Mouse (Mus musculus): ENCODE measurements around the gene Olfr979. TPM values are rescaled to one million over a fixed set of nuclear protein-coding genes. Genes with fewer than 3 reads are reported as not detected.
"Not testable (repeated sequence)": the region's sequence is repeated elsewhere in the genome, so short reads cannot be mapped to it uniquely, and the experiment has no call there.

Olfr979 gene
- not detected in 2 replicates for polyA plus RNA-seq (2015; fragmentation: Nextera tagmentation; extraction: Ambion mirVana)

GRCm38 (mm10) chr9:40003365-40003764, at the start of gene Olfr979:
Gene Olfr979 (minus strand): TSS chr9:40003465.
- no peak for ATAC-seq (ENCODE audit: low FRiP score, low read depth)
- H3K27ac ChIP-seq = no peak within 1 kb of the TSS
- no peaks in the 10 kb centered on the region for H3K27me3 ChIP-seq
- H3K4me1 ChIP-seq = no peaks in the 10 kb centered on the region
- no peak within 1 kb of the TSS for H3K9ac ChIP-seq
- no peaks in the 10 kb centered on the region for H3K9me3 ChIP-seq
- H3K4me3 ChIP-seq = no peak within 1 kb of the TSS
- no peaks in the 10 kb centered on the region for H3K36me3 ChIP-seq
- WGBS = 94% methylated on average over 1 of the region's 1 CpGs
- H3K4me2 ChIP-seq (replicated peaks) = no peak within 1 kb of the TSS

- H3K4me3 ChIP-seq = no peak overlapping the region
- no peaks in the 10 kb centered on the region for H3K27me3 ChIP-seq
- no peak overlapping the region for H3K4me2 ChIP-seq (replicated peaks)
- no peak overlapping the region for H3K9ac ChIP-seq
- H3K36me3 ChIP-seq = no peaks in the 10 kb centered on the region
- no peak for ATAC-seq (ENCODE audit: low FRiP score, low read depth)
- no peak overlapping the region for H3K27ac ChIP-seq
- H3K9me3 ChIP-seq = no peaks in the 10 kb centered on the region
- no peaks in the 10 kb centered on the region for H3K4me1 ChIP-seq
- 94% methylated on average over 19 of the region's 19 CpGs for WGBS
These were observed 46.9 kb upstream of the Olfr979 start for GRCm38 (mm10) chr9:40050138-40050537.

DNA sequence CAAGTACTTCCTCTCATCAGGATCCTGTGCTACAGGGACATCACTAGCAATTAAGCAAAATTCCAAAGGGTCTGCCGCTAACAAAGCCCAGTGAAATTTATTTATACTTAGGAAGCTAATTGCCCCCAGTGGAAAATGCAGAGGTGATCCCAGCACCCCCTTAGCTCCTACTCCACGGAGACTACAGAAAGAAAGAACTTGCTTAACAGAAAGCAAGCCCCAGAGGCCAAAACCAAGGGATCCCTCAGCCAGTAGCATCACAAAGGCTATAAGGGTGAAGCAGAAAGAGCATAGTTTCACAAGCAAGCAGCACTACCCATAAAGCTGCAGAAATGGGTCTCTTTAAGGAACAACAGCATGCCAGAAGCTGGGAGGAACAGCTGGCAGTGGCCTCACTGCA, 17.9 kb upstream of the Olfr979 start, which contains the start of gene Olfr981:
TSS of gene Olfr981 (plus strand) at position 301 of the 400 bp plus-strand sequence.
- Histone ChIP-seq H3K27ac (no peak within 1 kb of the TSS), H3K36me3 (no peaks in the 10 kb centered on the region), H3K4me3 (no peak within 1 kb of the TSS), H3K9me3 (no peaks in the 10 kb centered on the region), H3K27me3 (no peaks in the 10 kb centered on the region), H3K4me2 (replicated peaks) (no peak within 1 kb of the TSS), H3K9ac (no peak within 1 kb of the TSS), H3K4me1 (no peaks in the 10 kb centered on the region)
- ATAC-seq (ENCODE audit: low FRiP score, low read depth) = no peak
- WGBS = 68% methylated on average over 2 of the region's 2 CpGs

DNA sequence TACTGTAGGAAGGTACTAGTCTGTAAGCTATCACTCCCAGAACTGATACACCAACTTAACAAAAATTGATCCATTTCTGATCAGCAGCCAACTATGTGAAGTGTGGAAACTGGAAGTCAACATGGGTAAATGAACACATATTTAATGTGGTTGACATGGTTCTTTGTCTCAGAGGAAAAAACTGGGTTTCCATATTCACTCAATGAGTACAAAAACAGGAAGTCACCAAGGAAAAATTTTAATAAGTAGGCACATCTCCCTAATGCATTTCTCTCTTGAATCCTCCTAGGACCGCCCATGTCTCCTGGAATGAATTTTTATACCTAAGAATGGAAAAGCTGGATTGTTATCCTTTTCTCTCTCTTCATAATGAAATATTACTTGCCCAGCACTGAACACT, 6.2 kb upstream of the Olfr979 start, which contains the start of gene Olfr980:
TSS of gene Olfr980 (minus strand) at position 101 of the 400 bp plus-strand sequence.
- no peaks in the 10 kb centered on the region for H3K27me3 ChIP-seq
- no peaks in the 10 kb centered on the region for H3K36me3 ChIP-seq
- H3K4me2 ChIP-seq (replicated peaks) = no peak within 1 kb of the TSS
- H3K9ac ChIP-seq = no peak within 1 kb of the TSS
- H3K9me3 ChIP-seq = no peaks in the 10 kb centered on the region
- no peaks in the 10 kb centered on the region for H3K4me1 ChIP-seq
- ATAC-seq (ENCODE audit: low FRiP score, low read depth) = no peak
- H3K4me3 ChIP-seq = no peak within 1 kb of the TSS
- 76% methylated on average over 1 of the region's 1 CpGs for WGBS
- H3K27ac ChIP-seq = no peak within 1 kb of the TSS

- Histone ChIP-seq H3K4me2 (replicated peaks) (no peak within 1 kb of the TSS), H3K4me1 (no peaks in the 10 kb centered on the region), H3K4me3 (no peak within 1 kb of the TSS), H3K36me3 (no peaks in the 10 kb centered on the region), H3K9me3 (no peaks in the 10 kb centered on the region), H3K27me3 (no peaks in the 10 kb centered on the region), H3K27ac (no peak within 1 kb of the TSS), H3K9ac (no peak within 1 kb of the TSS)
- 76% methylated on average over 2 of the region's 2 CpGs for WGBS
- no peak for ATAC-seq (ENCODE audit: low FRiP score, low read depth)
These were observed 11.5 kb downstream of the Olfr979 start, which contains the start of gene Olfr978 for GRCm38 (mm10) chr9:39991813-39992212. Gene Olfr978 (plus strand): TSS chr9:39992113.

GRCm38 (mm10) chr9:39976581-39977145, 26.6 kb downstream of the Olfr979 start:
- H3K4me3 ChIP-seq; H3K4me2 ChIP-seq (replicated peaks); H3K4me1 ChIP-seq; H3K9me3 ChIP-seq; H3K36me3 ChIP-seq; H3K27ac ChIP-seq; ATAC-seq (ENCODE audit: low FRiP score, low read depth); H3K27me3 ChIP-seq; H3K9ac ChIP-seq: not testable (repeated sequence)
- 87% methylated on average over 1 of the region's 1 CpGs for WGBS

DNA sequence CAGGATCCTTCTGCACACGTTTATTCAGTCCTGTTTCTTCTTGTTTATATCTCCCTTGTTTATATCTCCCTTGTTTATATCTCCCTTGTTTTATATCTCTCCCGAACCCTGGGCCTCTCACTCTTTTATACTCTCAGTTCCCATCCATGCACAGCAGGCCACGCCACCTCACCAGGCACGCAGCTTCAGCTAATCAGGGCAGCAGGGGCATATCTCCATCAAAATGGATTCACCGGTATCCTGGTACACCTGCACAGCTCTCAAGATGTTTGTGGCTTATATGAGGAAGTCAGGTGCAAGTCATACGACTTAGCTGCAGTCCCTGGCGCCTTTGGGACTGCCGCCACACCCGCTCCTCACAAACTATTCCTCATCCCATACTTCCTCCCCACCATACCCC, 42.2 kb downstream of the Olfr979 start, which contains the start of gene Olfr976:
TSS of gene Olfr976 (minus strand) at position 101 of the 400 bp plus-strand sequence.
- H3K9ac ChIP-seq; H3K9me3 ChIP-seq; H3K4me2 ChIP-seq (replicated peaks); H3K4me1 ChIP-seq; H3K27ac ChIP-seq; H3K4me3 ChIP-seq; H3K27me3 ChIP-seq; ATAC-seq (ENCODE audit: low FRiP score, low read depth); H3K36me3 ChIP-seq: not testable (repeated sequence)
- WGBS = 73% methylated on average over 7 of the region's 9 CpGs

DNA sequence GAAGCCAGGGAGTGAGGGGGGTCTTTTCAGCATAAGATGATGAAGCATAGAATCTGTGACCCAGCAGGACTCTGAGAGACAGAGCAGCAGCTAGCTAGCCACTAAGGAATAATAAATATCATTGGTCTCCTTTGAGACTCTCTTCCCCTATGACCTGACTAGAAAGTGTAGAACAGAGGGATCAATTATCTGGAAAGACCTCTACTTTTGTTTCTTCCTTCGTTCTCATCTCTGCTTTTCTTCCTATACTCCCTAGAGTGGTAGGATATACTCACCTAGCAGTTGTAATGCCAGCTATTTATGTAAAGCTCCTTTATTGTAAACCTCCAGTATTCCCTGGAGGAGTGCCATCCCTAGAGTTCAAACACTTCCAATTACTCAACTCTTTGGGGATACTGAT, 51.3 kb downstream of the Olfr979 start, which contains the start of gene Olfr975:
TSS of gene Olfr975 (minus strand) at position 101 of the 400 bp plus-strand sequence.
- no peak within 1 kb of the TSS for H3K4me3 ChIP-seq
- no peaks in the 10 kb centered on the region for H3K4me1 ChIP-seq
- WGBS = 74% methylated on average over 1 of the region's 1 CpGs

More for the DNA sequence above, 51.3 kb downstream of the Olfr979 start, which contains the start of gene Olfr975:
- Histone ChIP-seq H3K9ac (no peak within 1 kb of the TSS), H3K36me3 (no peaks in the 10 kb centered on the region), H3K27ac (no peak within 1 kb of the TSS), H3K27me3 (no peaks in the 10 kb centered on the region), H3K9me3 (no peaks in the 10 kb centered on the region), H3K4me2 (replicated peaks) (no peak within 1 kb of the TSS)
- no peak for ATAC-seq (ENCODE audit: low FRiP score, low read depth)

Other genes with a start within 250 kb of the Olfr979 start
- not detected in 2 replicates for gene Olfr968, start 220.2 kb downstream of the Olfr979 start, polyA plus RNA-seq (2015; fragmentation: Nextera tagmentation; extraction: Ambion mirVana)
- gene Olfr969, start 212.5 kb downstream of the Olfr979 start, polyA plus RNA-seq (2015; fragmentation: Nextera tagmentation; extraction: Ambion mirVana) = not detected in 2 replicates
- not detected in 2 replicates for gene Olfr970, start 194.6 kb downstream of the Olfr979 start, polyA plus RNA-seq (2015; fragmentation: Nextera tagmentation; extraction: Ambion mirVana)
- not detected in 2 replicates for gene Olfr971, start 166.6 kb downstream of the Olfr979 start, polyA plus RNA-seq (2015; fragmentation: Nextera tagmentation; extraction: Ambion mirVana)
- gene Olfr972, start 137.0 kb downstream of the Olfr979 start, polyA plus RNA-seq (2015; fragmentation: Nextera tagmentation; extraction: Ambion mirVana) = not detected in 2 replicates
- not detected in 2 replicates for gene Olfr229, start 96.1 kb downstream of the Olfr979 start, polyA plus RNA-seq (2015; fragmentation: Nextera tagmentation; extraction: Ambion mirVana)
- not detected in 2 replicates for gene Olfr974, start 66.0 kb downstream of the Olfr979 start, polyA plus RNA-seq (2015; fragmentation: Nextera tagmentation; extraction: Ambion mirVana)
- not detected in 2 replicates for gene Olfr975, start 51.4 kb downstream of the Olfr979 start, polyA plus RNA-seq (2015; fragmentation: Nextera tagmentation; extraction: Ambion mirVana)
- not detected in 2 replicates for gene Olfr976, start 42.3 kb downstream of the Olfr979 start, polyA plus RNA-seq (2015; fragmentation: Nextera tagmentation; extraction: Ambion mirVana)
- gene Olfr978, start 11.4 kb downstream of the Olfr979 start, polyA plus RNA-seq (2015; fragmentation: Nextera tagmentation; extraction: Ambion mirVana) = not detected in 2 replicates
- not detected in 2 replicates for gene Olfr980, start 6.1 kb upstream of the Olfr979 start, polyA plus RNA-seq (2015; fragmentation: Nextera tagmentation; extraction: Ambion mirVana)
- not detected in 2 replicates for gene Olfr981, start 18.0 kb upstream of the Olfr979 start, polyA plus RNA-seq (2015; fragmentation: Nextera tagmentation; extraction: Ambion mirVana)
- not detected in 2 replicates for gene Olfr982, start 70.4 kb upstream of the Olfr979 start, polyA plus RNA-seq (2015; fragmentation: Nextera tagmentation; extraction: Ambion mirVana)
- not detected in 2 replicates for gene Olfr983, start 90.1 kb upstream of the Olfr979 start, polyA plus RNA-seq (2015; fragmentation: Nextera tagmentation; extraction: Ambion mirVana)
- not detected in 2 replicates for gene Olfr984, start 110.7 kb upstream of the Olfr979 start, polyA plus RNA-seq (2015; fragmentation: Nextera tagmentation; extraction: Ambion mirVana)
- gene Olfr985, start 126.7 kb upstream of the Olfr979 start, polyA plus RNA-seq (2015; fragmentation: Nextera tagmentation; extraction: Ambion mirVana) = not detected in 2 replicates
- gene Tmem225, start 144.7 kb upstream of the Olfr979 start, polyA plus RNA-seq (2015; fragmentation: Nextera tagmentation; extraction: Ambion mirVana) = not detected in 2 replicates
- gene Olfr986, start 177.5 kb upstream of the Olfr979 start, polyA plus RNA-seq (2015; fragmentation: Nextera tagmentation; extraction: Ambion mirVana) = 0.05 TPM in 1 of 2 replicates, not detected in the other
- gene Zfp202, start 188.9 kb upstream of the Olfr979 start, polyA plus RNA-seq (2015; fragmentation: Nextera tagmentation; extraction: Ambion mirVana) = 6.8 and 7.7 TPM in 2 replicates